Mouse (Mus musculus) heart, embryonic 16.5 days (tissue): ENCODE results near the gene Gm34302. TPM values are rescaled to one million over a fixed set of nuclear protein-coding genes. Genes with fewer than 3 reads are reported as not detected.

ENCODE experiments used
- ATAC-seq: fragments of 200-750 bp; cut with Nextera tagmentation; replicated peaks from 2 replicates; pipeline ENCODE4 v1.8.0; 2017; ENCODE audit warnings: moderate number of reproducible peaks; ENCODE audit not compliant: insufficient read depth, low FRiP score; ENCODE audit errors: extremely low read depth
- H3K27ac ChIP-seq: fragments of 300-500 bp; sonication (generic); 2 replicates; pipeline ENCODE4 v1.5.1; 2014; ENCODE audit warnings: mild to moderate bottlenecking, low read length, control low read depth, moderate library complexity
- H3K27me3 ChIP-seq: fragments of 300-500 bp; sonication (generic); 2 replicates; pipeline ENCODE4 v1.6.1; 2014; ENCODE audit warnings: low read length, mixed read lengths; ENCODE audit not compliant: control insufficient read depth, insufficient read depth
- H3K36me3 ChIP-seq: fragments of 300-500 bp; sonication (generic); 2 replicates; pipeline ENCODE4 v1.6.1; 2014; ENCODE audit not compliant: control insufficient read depth, insufficient read depth
- H3K4me1 ChIP-seq: fragments of 300-500 bp; sonication (generic); 2 replicates; pipeline ENCODE4 v1.6.1; 2014; ENCODE audit warnings: low read length, mixed read lengths; ENCODE audit not compliant: control insufficient read depth, insufficient read depth
- H3K4me2 ChIP-seq: fragments of 300-500 bp; sonication (generic); 2 replicates; pipeline ENCODE4 v1.6.1; 2014; ENCODE audit warnings: low read depth, mild to moderate bottlenecking, control low read depth, low read length
- H3K4me3 ChIP-seq: fragments of 300-500 bp; sonication (generic); 2 replicates; pipeline ENCODE4 v1.5.1; 2014; ENCODE audit warnings: mild to moderate bottlenecking, control low read depth, low read length
- H3K9ac ChIP-seq: fragments of 300-500 bp; sonication (generic); 2 replicates; pipeline ENCODE4 v1.6.1; 2014; ENCODE audit warnings: low read length, control low read depth
- H3K9me3 ChIP-seq: fragments of 300-500 bp; sonication (generic); replicated peaks from 2 replicates; pipeline ENCODE4 v1.6.1; 2016; ENCODE audit warnings: low read length; ENCODE audit not compliant: control insufficient read depth
- WGBS: fragments of 180-500 bp; shearing (Covaris S2); extraction: QIAGEN DNeasy Blood & Tissue Kit; methylation state at CpG from one replicate; pipeline ENCODE4 v1.1.7; 2014; 5-methylcytosine and 5-hydroxymethylcytosine counted together
- polyA plus RNA-seq: library from polyadenylated mRNA; unstranded; fragments of >200 nt; fragmentation: Nextera tagmentation; extraction: Ambion mirVana; gene quantifications from 2 replicates; pipeline ENCODE4 v1.2.1, GENCODE M21; 2015

The Gm34302 gene
- polyA plus RNA-seq, 1 experiment from 2014 or later = not detected

GRCm38 (mm10) chr3:63493563-63493962 lies 9.9 kb upstream of the Gm34302 start:
- no peak for ATAC-seq
- 72% methylated on average over 4 of the region's 4 CpGs for WGBS
- no peak overlapping the region for H3K9ac ChIP-seq
- no peak overlapping the region for H3K4me2 ChIP-seq
- H3K27me3 ChIP-seq = no peaks in the 10 kb centered on the region
- H3K27ac ChIP-seq = no peak overlapping the region
- H3K4me1 ChIP-seq = no peaks in the 10 kb centered on the region
- H3K9me3 ChIP-seq = no peaks in the 10 kb centered on the region
- H3K36me3 ChIP-seq = no peaks in the 10 kb centered on the region
- H3K4me3 ChIP-seq = no peak overlapping the region

- no peaks in the 10 kb centered on the region for H3K36me3 ChIP-seq
These were observed 43.1 kb downstream of the Gm34302 start for GRCm38 (mm10) chr3:63440426-63441125.

GRCm38 (mm10) chr3:63439738-63440137 lies 43.9 kb downstream of the Gm34302 start:
- ATAC-seq = no peak
- H3K9me3 ChIP-seq = no peaks in the 10 kb centered on the region
- H3K4me2 ChIP-seq = no peak overlapping the region
- no peak overlapping the region for H3K27ac ChIP-seq
- no peaks in the 10 kb centered on the region for H3K4me1 ChIP-seq
- no peaks in the 10 kb centered on the region for H3K36me3 ChIP-seq
- WGBS = 71% methylated on average over 2 of the region's 2 CpGs
- H3K9ac ChIP-seq = no peak overlapping the region
- H3K27me3 ChIP-seq = no peaks in the 10 kb centered on the region
- H3K4me3 ChIP-seq = no peak overlapping the region

More at GRCm38 (mm10) chr3:63440426-63441125, 43.1 kb downstream of the Gm34302 start:
- H3K27ac ChIP-seq = no peak overlapping the region
- H3K27me3 ChIP-seq = no peaks in the 10 kb centered on the region
- no peaks in the 10 kb centered on the region for H3K9me3 ChIP-seq
- ATAC-seq = no peak
- no peaks in the 10 kb centered on the region for H3K4me1 ChIP-seq
- no peak overlapping the region for H3K9ac ChIP-seq
- H3K4me3 ChIP-seq = no peak overlapping the region
- H3K4me2 ChIP-seq = no peak overlapping the region
- WGBS = 34% methylated on average over 1 of the region's 1 CpGs

GRCm38 (mm10) chr3:63438898-63439297 lies 44.8 kb downstream of the Gm34302 start:
- WGBS = 84% methylated on average over 3 of the region's 3 CpGs
- no peaks in the 10 kb centered on the region for H3K36me3 ChIP-seq
- no peaks in the 10 kb centered on the region for H3K27me3 ChIP-seq
- H3K4me3 ChIP-seq = no peak overlapping the region
- no peaks in the 10 kb centered on the region for H3K9me3 ChIP-seq
- H3K4me1 ChIP-seq = no peaks in the 10 kb centered on the region
- no peak overlapping the region for H3K9ac ChIP-seq
- no peak overlapping the region for H3K4me2 ChIP-seq
- no peak overlapping the region for H3K27ac ChIP-seq
- ATAC-seq = no peak

Other genes starting within 250 kb of the Gm34302 start
- 3.0 and 3.1 TPM in 2 replicates for gene Mme, start 242.3 kb downstream of the Gm34302 start, polyA plus RNA-seq